In genomic region chr17:56474831-56475581, GRCm38 (mm10) we compare ENCODE assay signal across 8 mouse cellular contexts. TPM values are rescaled to one million over a fixed set of nuclear protein-coding genes. Genes with fewer than 3 reads are reported as not detected.
A peak's percentile ranks its signal among the peaks of the same experiment; 100 is the strongest.
DNase-seq lines count a peak whose midpoint lies in the region; ATAC-seq and TF ChIP-seq lines count a peak whose summit lies in the region.

No protein-coding gene starts in this region.

- H3K27me3 ChIP-seq in spleen, adult 2 months (ENCODE audit: control insufficient read depth, insufficient read depth, low read length), result peaks cover 28% of the 10 kb centered on the region
- peaks cover 41% of the 10 kb centered on the region for H3K27me3 ChIP-seq in limb, embryonic 14.5 days (ENCODE audit: control insufficient read depth, insufficient read depth, low read length)
- H3K27me3 ChIP-seq in neural tube, embryonic 13.5 days, result no peaks in the 10 kb centered on the region

- 0 out of 2 replicates have a peak, but pooled peaks cover 5% of the 10 kb centered on the region for H3K9me3 ChIP-seq in limb, embryonic 14.5 days (ENCODE audit: control insufficient read depth, low read length)
- no peaks in the 10 kb centered on the region for H3K9me3 ChIP-seq in neural tube, embryonic 13.5 days

- no peak for ATAC-seq in limb, embryonic 14.5 days (ENCODE audit: low FRiP score, low read depth)
- peak; percentile 17 for ATAC-seq in neural tube, embryonic 13.5 days (ENCODE audit: low read depth)

- peak overlapping the region; percentile 60; the same call in 1 of the 2 replicates for H3K4me3 ChIP-seq in spleen, adult 2 months (ENCODE audit: extremely low read depth, insufficient read depth, insufficient read length)
- H3K4me3 ChIP-seq in limb, embryonic 14.5 days (replicated peaks; ENCODE audit: low read length), result peak overlapping the region; percentile 86
- peak overlapping the region; percentile 93 for H3K4me3 ChIP-seq in neural tube, embryonic 13.5 days

- H3K9ac ChIP-seq in limb, embryonic 14.5 days (ENCODE audit: low read depth, low read length, severe bottlenecking), result peak overlapping the region; percentile 88
- peak overlapping the region; percentile 100 for H3K9ac ChIP-seq in neural tube, embryonic 13.5 days

- TF ChIP-seq POLR2A in spleen, adult 2 months (IDR thresholded peaks at IDR 0.05; ENCODE audit: low read depth, low read length), result no peak
- TF ChIP-seq POLR2A in limb, embryonic 14.5 days (IDR thresholded peaks at IDR 0.05; ENCODE audit: borderline replicate concordance, extremely low read depth, insufficient read depth, insufficient read length), result no peak

- H3K4me2 ChIP-seq in limb, embryonic 14.5 days (replicated peaks; ENCODE audit: low read depth, low read length, severe bottlenecking), result peak overlapping the region; percentile 98
- H3K4me2 ChIP-seq in neural tube, embryonic 13.5 days, result peak overlapping the region; percentile 97

- DNase-seq in spleen, adult 2 months (ENCODE audit: low read depth in 1 of 2, low spot score in 2 of 2), result no peak
- DNase-seq in spleen, postnatal 36 days (ENCODE audit: low spot score in 2 of 2), result no peak
- DNase-seq in embryo, embryonic 10.5 days (ENCODE audit: low spot score), result peak; percentile 90
- DNase-seq in heart, postnatal 4 days, result peak; percentile 66
- no peak for DNase-seq in limb, embryonic 14.5 days (ENCODE audit: low spot score)
- DNase-seq in T-cell, adult 2 months (ENCODE audit: low spot score), result no peak
- DNase-seq in gastrocnemius, postnatal 10 days, result no peak

- no peak for TF ChIP-seq CTCF in spleen, adult 2 months (IDR thresholded peaks at IDR 0.05; ENCODE audit: extremely low read depth, insufficient read depth, insufficient read length, insufficient replicate concordance)

- 3% methylated on average over 24 of the region's 24 CpGs for WGBS in spleen, adult 2 months
- under 1% methylated on average over 23 of the region's 24 CpGs for WGBS in limb, embryonic 14.5 days
- WGBS in neural tube, embryonic 13.5 days, result 1% methylated on average over 24 of the region's 24 CpGs

- no peak overlapping the region for H3K27ac ChIP-seq in spleen, adult 2 months (ENCODE audit: insufficient read depth, low read length)
- no peak overlapping the region for H3K27ac ChIP-seq in limb, embryonic 14.5 days (replicated peaks; ENCODE audit: low read depth, low read length)
- H3K27ac ChIP-seq in neural tube, embryonic 13.5 days (replicated peaks), result peak overlapping the region; percentile 98

- H3K4me1 ChIP-seq in spleen, adult 2 months (ENCODE audit: control insufficient read depth, insufficient read depth, insufficient read length), result peaks cover 31% of the 10 kb centered on the region
- peaks cover 50% of the 10 kb centered on the region for H3K4me1 ChIP-seq in limb, embryonic 14.5 days (ENCODE audit: control insufficient read depth, insufficient read depth, low read length)
- H3K4me1 ChIP-seq in neural tube, embryonic 13.5 days (replicated peaks), result peaks cover 53% of the 10 kb centered on the region

- no peaks in the 10 kb centered on the region for H3K36me3 ChIP-seq in spleen, adult 2 months (ENCODE audit: control insufficient read depth, insufficient read depth, low read length)
- no peaks in the 10 kb centered on the region for H3K36me3 ChIP-seq in limb, embryonic 14.5 days (ENCODE audit: control insufficient read depth, insufficient read depth, low read length)
- no peaks in the 10 kb centered on the region for H3K36me3 ChIP-seq in neural tube, embryonic 13.5 days

RNA-seq across cellular contexts. Expression of gene Ptprs, which starts 1.3 kb away (rescaled TPM):
- polyA plus RNA-seq in spleen, adult 2 months (2012; rRNA removed), result 57.5 and 69.4 TPM in 2 replicates
- total RNA-seq in heart, postnatal 4 days (2021), result 100 to 1,000 TPM; 140 to 141 TPM
- 483 and 667 TPM in 2 replicates for polyA plus RNA-seq in limb, embryonic 14.5 days (2012; rRNA removed)
- 116 and 131 TPM in 2 replicates for polyA plus RNA-seq in limb, embryonic 14.5 days (2014; fragmentation: Nextera tagmentation; extraction: Ambion mirVana)
- 251 and 260 TPM in 2 replicates for polyA plus RNA-seq in neural tube, embryonic 13.5 days (2015; fragmentation: Nextera tagmentation; extraction: Ambion mirVana)
- total RNA-seq in gastrocnemius, postnatal 10 days (2021), result 10 to 100 TPM; 64.1 to 94.7 TPM

RNA-seq across cellular contexts. Expression of gene Znrf4, which starts 37.2 kb away (rescaled TPM):
- polyA plus RNA-seq in spleen, adult 2 months (2012; rRNA removed), result not detected in 2 replicates
- not detected for total RNA-seq in heart, postnatal 4 days (2021)
- polyA plus RNA-seq in limb, embryonic 14.5 days (2012; rRNA removed), result not detected in 2 replicates
- polyA plus RNA-seq in limb, embryonic 14.5 days (2014; fragmentation: Nextera tagmentation; extraction: Ambion mirVana), result 0.17 TPM in 1 of 2 replicates, not detected in the other
- polyA plus RNA-seq in neural tube, embryonic 13.5 days (2015; fragmentation: Nextera tagmentation; extraction: Ambion mirVana), result not detected in 2 replicates
- not detected for total RNA-seq in gastrocnemius, postnatal 10 days (2021)

Comparison
In these comparisons a context has a peak if more than half of its experiments do, and no peak if none do; other contexts are left out.
1. DNase-seq: peak in embryo, embryonic 10.5 days (single experiment) and heart, postnatal 4 days (single experiment); none in spleen, adult 2 months (0 of 2), spleen, postnatal 36 days (0 of 2), limb, embryonic 14.5 days (single experiment), T-cell, adult 2 months (single experiment) and gastrocnemius, postnatal 10 days (single experiment).
2. Peak in every context shown above with its lines, with median percentiles within 50 percentile points of each other: H3K4me3 ChIP-seq.